Mouse (Mus musculus) cerebellum, adult 11 months (tissue): ENCODE results near the gene Pip4k2a.
A peak's percentile ranks its signal among the peaks of the same experiment; 100 is the strongest.
"Not testable (repeated sequence)": the region's sequence is repeated elsewhere in the genome, so short reads cannot be mapped to it uniquely, and the experiment has no call there.

Source experiments
- DNase-seq: peaks from one replicate; pipeline ENCODE4 v3.0.0; 2022

Gene Pip4k2a

DNA sequence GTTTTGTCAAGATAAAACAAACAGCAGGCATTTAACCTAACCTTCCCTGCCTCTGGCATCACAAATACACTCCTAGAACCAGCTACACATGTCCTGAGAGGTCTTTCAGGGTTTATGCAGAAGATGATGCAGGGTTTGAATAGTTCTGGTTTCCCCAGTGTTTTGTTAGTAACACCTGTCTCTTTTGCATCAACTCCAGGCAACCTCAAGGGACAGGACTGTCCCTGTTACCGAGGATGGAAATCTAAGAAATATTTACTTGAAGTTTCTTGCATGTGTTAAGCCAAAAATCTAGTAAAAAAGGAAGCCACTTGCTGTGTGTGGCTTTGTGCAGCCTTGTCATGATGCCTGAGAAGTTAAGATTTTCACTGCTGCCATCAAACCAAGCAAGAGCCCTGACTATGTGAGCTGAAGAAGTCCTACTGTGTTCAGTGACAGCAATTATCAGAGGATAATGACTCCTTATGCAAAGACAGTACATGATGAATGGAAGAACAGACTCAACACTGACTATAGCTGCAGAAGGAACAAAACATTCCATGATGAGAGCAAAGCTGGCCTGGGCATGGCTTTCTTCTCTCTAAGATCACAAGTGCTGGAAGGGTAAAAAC, 76.3 kb downstream of the Pip4k2a start:
- DNase-seq = no peak

DNA sequence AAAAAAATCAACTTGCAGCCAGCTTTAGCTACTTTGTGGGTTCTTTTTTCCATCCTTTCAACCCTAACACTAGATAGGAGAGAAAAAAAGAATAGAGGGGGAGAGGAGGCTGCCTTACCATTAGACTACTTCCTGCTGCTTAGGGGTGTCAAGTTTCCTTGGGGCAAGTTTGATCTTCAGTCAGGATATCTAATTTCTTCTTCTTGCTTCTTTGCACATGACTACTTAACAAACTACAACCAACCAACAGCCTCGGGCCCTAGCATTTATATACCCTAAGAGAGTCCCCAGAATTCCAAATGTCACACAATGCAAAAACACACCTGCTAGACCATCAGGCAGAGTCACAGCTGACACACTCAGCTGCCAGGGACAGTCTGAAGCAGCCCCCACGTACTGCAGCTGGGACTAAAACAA, 77.5 kb downstream of the Pip4k2a start:
- no peak for DNase-seq

DNA sequence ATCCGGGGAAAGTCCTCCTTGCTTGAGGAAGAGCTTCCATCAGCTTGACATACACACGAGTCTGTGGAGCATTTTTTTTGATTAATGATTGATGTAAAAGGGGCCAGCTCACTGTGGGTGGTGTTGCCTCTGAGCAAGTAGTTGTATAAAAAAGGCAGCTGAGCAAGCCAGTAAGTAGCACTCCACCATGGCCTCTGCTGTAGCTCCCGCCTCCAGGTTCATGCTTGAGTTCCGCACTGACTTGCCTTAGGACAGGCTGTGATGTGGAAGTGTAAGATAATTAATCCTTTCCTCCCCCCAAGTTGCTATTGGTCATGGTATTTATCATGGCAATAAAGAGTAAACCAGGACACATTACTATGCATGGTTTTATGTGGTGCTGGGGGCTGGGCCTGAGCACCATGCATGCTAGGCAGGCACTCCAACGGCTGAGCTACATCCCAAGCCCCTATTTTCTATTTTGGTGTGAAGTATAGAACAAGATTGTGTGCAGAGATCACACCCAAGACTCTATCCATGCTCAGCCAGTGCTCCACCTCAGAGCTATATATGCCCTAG, 78.0 kb downstream of the Pip4k2a start:
- DNase-seq = no peak

DNA sequence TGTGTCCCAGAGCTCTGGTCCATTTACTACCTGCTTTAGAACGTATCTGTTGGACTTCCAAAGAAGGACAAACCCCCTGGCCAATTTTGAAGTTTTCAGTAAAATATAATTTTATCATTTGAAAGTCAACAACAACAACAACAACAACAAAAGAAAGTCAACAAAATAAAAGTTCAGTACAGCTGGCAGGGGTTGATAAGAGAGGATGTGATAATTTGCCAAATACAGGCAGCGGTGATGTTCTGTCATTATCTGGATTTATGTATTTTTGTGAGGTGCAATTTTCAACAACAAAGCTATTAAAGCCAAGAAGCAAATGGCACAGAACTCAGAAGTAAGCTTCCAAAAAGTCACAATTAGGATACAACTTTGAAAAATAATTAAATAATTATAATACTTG, 80.1 kb downstream of the Pip4k2a start:
- no peak for DNase-seq

- no peak for DNase-seq
Measured at GRCm38 (mm10) chr2:18917380-18917750, 80.6 kb downstream of the Pip4k2a start.

DNA sequence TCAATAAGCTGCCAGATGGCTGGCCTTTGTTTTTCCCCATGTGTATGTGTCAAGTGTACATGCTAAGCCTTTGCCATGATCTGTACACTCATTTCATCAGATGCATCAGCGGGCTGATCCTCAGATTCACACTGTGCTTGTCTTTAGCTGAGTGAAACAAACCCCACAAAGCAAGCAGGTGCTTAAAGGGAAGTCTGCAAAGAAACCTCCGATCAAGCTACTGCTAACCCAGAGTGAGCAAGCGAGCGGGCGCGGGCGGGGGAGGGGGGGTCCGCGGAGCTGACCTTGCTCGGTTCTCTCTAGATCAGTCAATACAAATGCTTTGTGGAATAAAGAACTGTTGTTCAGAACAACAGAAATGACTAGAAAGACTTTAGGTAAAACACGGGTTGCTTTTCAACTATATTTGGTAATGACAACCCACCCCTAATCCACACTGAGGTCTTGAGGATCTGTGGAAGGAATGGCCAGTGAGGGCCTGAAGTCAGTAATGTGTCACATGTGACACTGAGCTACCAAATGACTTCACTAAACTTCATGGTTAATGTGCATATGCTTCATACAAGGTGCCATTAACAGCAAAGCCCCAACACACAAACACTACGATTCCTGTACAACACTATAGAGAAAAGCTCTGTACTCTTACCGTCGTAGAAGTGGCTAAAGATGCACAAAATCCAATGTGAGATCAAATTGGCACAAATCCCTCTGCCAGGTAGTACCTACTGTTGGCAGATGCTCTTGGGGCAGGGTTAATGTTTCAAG, 81.1 kb downstream of the Pip4k2a start:
- DNase-seq = no peak

GRCm38 (mm10) chr2:18916042-18916407, 81.9 kb downstream of the Pip4k2a start:
- DNase-seq = no peak

- no peak for DNase-seq
Measured at GRCm38 (mm10) chr2:18915372-18916041, 82.4 kb downstream of the Pip4k2a start.

- no peak for DNase-seq
Measured at GRCm38 (mm10) chr2:18914750-18915149, 83.2 kb downstream of the Pip4k2a start.

GRCm38 (mm10) chr2:18913642-18914041, 84.3 kb downstream of the Pip4k2a start:
- no peak for DNase-seq

- no peak for DNase-seq
Measured at GRCm38 (mm10) chr2:18911251-18911934, 86.5 kb downstream of the Pip4k2a start.

DNA sequence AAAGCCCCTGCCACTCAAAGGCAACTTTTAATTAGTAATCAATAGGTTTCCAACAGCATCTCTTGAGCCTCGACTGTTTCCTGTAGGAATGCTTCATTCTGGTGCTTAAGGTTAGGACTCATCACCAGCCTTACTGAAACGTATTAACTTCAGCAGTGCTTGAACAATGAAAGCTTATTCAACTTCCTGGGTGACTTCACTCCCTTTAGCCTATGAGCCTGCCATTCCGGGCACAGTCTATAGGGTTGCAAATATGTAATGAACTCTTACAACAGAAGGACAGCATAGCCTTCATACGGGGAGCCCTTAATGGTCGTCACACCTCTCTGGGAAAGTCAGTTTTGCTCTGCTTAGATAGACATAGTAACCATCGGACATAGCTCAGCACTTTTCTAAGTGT, 87.7 kb downstream of the Pip4k2a start:
- DNase-seq = no peak

DNA sequence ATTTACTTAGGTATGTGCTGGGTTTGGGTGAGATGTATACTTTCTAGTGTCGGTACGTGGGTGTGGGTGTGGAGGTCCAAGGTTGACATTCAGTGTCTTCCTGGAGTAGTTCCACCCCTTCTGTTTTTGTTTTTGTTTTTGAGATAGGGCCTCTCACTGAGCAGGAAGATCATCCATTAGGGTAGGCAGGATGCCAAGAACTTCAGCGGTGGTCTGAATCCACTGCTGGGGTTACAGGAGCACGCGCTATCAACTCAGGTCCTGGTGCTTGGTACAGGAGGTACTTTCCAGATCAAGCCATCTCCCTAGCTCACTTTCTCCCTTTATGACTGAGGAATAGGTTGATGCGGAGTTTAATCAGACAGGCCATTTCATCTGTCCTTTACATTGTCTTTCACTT, 88.2 kb downstream of the Pip4k2a start:
- DNase-seq = no peak

GRCm38 (mm10) chr2:18907269-18907668, 90.7 kb downstream of the Pip4k2a start:
- no peak for DNase-seq

- peak; percentile 13 for DNase-seq
Measured at GRCm38 (mm10) chr2:18906421-18907084, 91.4 kb downstream of the Pip4k2a start.

- DNase-seq = no peak
Measured at GRCm38 (mm10) chr2:18903301-18904068, 94.4 kb downstream of the Pip4k2a start.

GRCm38 (mm10) chr2:18901133-18901532, 96.8 kb downstream of the Pip4k2a start:
- no peak for DNase-seq

GRCm38 (mm10) chr2:18900635-18901034, 97.3 kb downstream of the Pip4k2a start:
- DNase-seq = no peak

- no peak for DNase-seq
Measured at GRCm38 (mm10) chr2:18897742-18898256, 100.1 kb downstream of the Pip4k2a start.

DNA sequence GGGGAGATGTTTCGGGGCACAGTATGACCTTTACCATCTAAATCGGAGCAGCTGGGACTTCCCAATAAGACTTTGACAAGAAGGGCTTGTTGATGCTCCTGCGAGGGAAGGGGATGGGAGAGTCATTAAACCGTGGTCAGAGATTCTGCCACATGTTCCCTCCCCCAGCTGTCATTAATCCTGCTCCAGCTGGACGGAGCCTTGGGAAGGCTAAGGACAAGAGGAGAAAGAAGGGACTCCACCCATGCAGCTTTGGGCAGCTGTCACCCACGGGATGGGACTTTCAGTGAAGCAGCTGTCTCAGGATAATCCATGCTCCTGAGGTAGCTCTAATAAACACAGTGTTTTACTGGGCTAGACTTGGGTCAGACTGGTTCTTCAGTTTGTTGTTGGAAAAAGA, 101.9 kb downstream of the Pip4k2a start:
- no peak for DNase-seq

DNA sequence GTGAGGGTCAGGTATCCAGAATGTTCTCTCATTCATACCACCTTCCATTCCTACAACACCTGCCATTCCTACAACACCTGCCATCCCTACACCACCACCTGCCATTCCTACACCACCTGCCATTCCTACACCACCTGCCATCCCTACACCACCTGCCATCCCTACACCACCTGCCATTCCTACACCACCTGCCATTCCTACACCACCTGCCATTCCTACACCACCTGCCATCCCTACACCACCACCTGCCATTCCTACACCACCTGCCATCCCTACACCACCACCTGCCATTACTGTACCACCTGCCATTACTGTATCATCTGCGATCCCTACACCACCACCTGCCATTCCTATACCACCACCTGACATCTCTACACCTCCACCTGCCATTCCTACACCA, 104.6 kb downstream of the Pip4k2a start:
- not testable (repeated sequence) for DNase-seq
